Mouse (Mus musculus) hindbrain, embryonic 14.5 days (tissue): ENCODE measurements around the gene Gm27021. TPM values are rescaled to one million over a fixed set of nuclear protein-coding genes. Genes with fewer than 3 reads are reported as not detected.
A peak's percentile ranks its signal among the peaks of the same experiment; 100 is the strongest.

Experiments used
- ATAC-seq: fragments of 200-750 bp; cut with Nextera tagmentation; 2 replicates; pipeline ENCODE4 v1.8.0; 2017; ENCODE audit warnings: moderate number of reproducible peaks, mild to moderate bottlenecking, moderate TSS enrichment, moderate library complexity; ENCODE audit not compliant: low FRiP score
- DNase-seq: peaks from one replicate; pipeline ENCODE4 v3.0.0-alpha.2; 2015; ENCODE audit warnings: low spot score
- H3K27ac ChIP-seq: fragments of 300-500 bp; sonication (generic); 2 replicates; pipeline ENCODE4 v1.5.1; 2014; ENCODE audit warnings: mild to moderate bottlenecking, moderate library complexity
- H3K27me3 ChIP-seq: fragments of 300-500 bp; sonication (generic); 2 replicates; pipeline ENCODE4 v1.6.1; 2014; ENCODE audit warnings: mild to moderate bottlenecking, low read length, mixed read lengths; ENCODE audit not compliant: control insufficient read depth, insufficient read depth
- H3K36me3 ChIP-seq: fragments of 300-500 bp; sonication (generic); replicated peaks from 2 replicates; pipeline ENCODE4 v1.6.1; 2014; ENCODE audit not compliant: control insufficient read depth, insufficient read depth
- H3K4me1 ChIP-seq: fragments of 300-500 bp; sonication (generic); replicated peaks from 2 replicates; pipeline ENCODE4 v1.6.1; 2014; ENCODE audit warnings: antibody characterized with exemption, low read length, mixed read lengths; ENCODE audit not compliant: control insufficient read depth, insufficient read depth
- H3K4me2 ChIP-seq: fragments of 300-500 bp; sonication (generic); replicated peaks from 2 replicates; pipeline ENCODE4 v1.6.1; 2014; ENCODE audit warnings: mild to moderate bottlenecking, moderate library complexity
- H3K4me3 ChIP-seq: fragments of 300-500 bp; sonication (generic); replicated peaks from 2 replicates; pipeline ENCODE4 v1.5.1; 2014; ENCODE audit warnings: mild to moderate bottlenecking, low read length
- H3K9ac ChIP-seq: fragments of 300-500 bp; sonication (generic); 2 replicates; pipeline ENCODE4 v1.6.1; 2014
- H3K9me3 ChIP-seq: fragments of 300-500 bp; sonication (generic); 2 replicates; pipeline ENCODE4 v1.6.1; 2016; ENCODE audit warnings: low read length; ENCODE audit not compliant: control insufficient read depth
- WGBS: fragments of 180-500 bp; shearing (Covaris S2); extraction: QIAGEN DNeasy Blood & Tissue Kit; methylation state at CpG from one replicate; pipeline ENCODE4 v1.1.7; 2014; 5-methylcytosine and 5-hydroxymethylcytosine counted together
- polyA plus RNA-seq: library from polyadenylated mRNA; unstranded; fragments of >200 nt; fragmentation: Nextera tagmentation; extraction: Ambion mirVana; gene quantifications from 2 replicates; pipeline ENCODE4 v1.2.1, GENCODE M21; 2014

Gene Gm27021
- polyA plus RNA-seq, 1 experiment from 2014 or later = 10.0 TPM

GRCm38 (mm10) chr8:120595963-120596362 is 71.9 kb downstream of the Gm27021 start:
- Histone ChIP-seq H3K27ac (no peak overlapping the region), H3K27me3 (no peaks in the 10 kb centered on the region), H3K4me3 (no peak overlapping the region), H3K9me3 (no peaks in the 10 kb centered on the region), H3K9ac (no peak overlapping the region), H3K4me2 (no peak overlapping the region), H3K4me1 (no peaks in the 10 kb centered on the region), H3K36me3 (no peaks in the 10 kb centered on the region)
- peak; percentile 76 for DNase-seq
- WGBS = 7% methylated on average over 5 of the region's 5 CpGs
- ATAC-seq = no peak

DNA sequence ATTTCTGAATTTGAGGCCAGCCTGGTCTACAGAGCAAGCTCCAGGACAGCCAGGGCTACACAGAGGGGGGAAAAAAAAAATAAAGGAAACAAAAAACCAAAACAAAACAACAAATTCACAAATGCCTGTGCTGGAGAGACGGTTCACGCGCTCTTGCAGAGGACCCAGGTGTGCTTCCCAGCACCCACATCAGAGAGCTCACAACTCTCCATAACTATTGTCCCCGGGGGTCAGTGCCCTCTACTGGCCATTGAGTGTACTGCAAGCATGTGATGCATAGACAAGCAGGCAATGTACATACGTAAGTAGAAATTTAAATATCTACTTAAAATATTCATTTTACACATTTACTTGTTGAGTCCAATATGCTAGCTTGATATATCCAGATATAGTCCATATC is 73.3 kb downstream of the Gm27021 start:
- no peaks in the 10 kb centered on the region for H3K27me3 ChIP-seq

GRCm38 (mm10) chr8:120591587-120592292 is 76.1 kb downstream of the Gm27021 start:
- Histone ChIP-seq H3K27ac (no peak overlapping the region), H3K9me3 (no peaks in the 10 kb centered on the region), H3K4me2 (no peak overlapping the region), H3K9ac (no peak overlapping the region), H3K27me3 (no peaks in the 10 kb centered on the region), H3K4me3 (no peak overlapping the region), H3K4me1 (peaks cover 9% of the 10 kb centered on the region; the same call in 1 of the 2 replicates), H3K36me3 (no peaks in the 10 kb centered on the region)
- DNase-seq (no peak), ATAC-seq (no peak)
- 80% methylated on average over 10 of the region's 10 CpGs for WGBS

More for the DNA sequence above, 73.3 kb downstream of the Gm27021 start:
- ATAC-seq (no peak), DNase-seq (no peak)
- no peak overlapping the region for H3K27ac ChIP-seq
- WGBS = 94% methylated on average over 5 of the region's 5 CpGs
- H3K9ac ChIP-seq = no peak overlapping the region
- H3K36me3 ChIP-seq = no peaks in the 10 kb centered on the region
- H3K4me1 ChIP-seq = 0 out of 2 replicates have a peak, but pooled peaks cover 4% of the 10 kb centered on the region
- H3K4me2 ChIP-seq = no peak overlapping the region
- no peaks in the 10 kb centered on the region for H3K9me3 ChIP-seq
- no peak overlapping the region for H3K4me3 ChIP-seq

DNA sequence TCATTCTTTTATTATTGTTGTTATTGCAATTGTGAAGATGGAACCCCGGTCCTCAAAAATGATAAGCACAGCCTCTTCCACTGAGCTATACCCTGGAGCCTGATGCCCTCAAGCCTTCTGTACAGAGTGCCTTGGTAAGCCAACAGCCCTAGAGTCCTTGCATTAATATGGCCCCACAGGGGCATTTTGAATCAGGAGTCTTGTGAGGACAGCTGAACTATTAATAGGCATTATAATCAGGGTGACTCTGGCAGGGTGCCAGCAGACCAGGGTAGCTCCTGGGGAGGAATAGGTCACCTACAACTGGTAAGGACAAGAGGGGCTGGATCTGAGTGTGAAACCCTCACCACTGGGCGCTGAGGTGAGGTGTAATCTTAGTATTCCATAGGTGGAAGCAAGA is 78.0 kb downstream of the Gm27021 start:
- Histone ChIP-seq H3K27ac (0 out of 2 replicates have a peak overlapping the region, but pooled peaks have one; percentile 60), H3K36me3 (no peaks in the 10 kb centered on the region), H3K4me2 (peak overlapping the region; percentile 96), H3K27me3 (no peaks in the 10 kb centered on the region), H3K4me3 (peak overlapping the region; percentile 53), H3K9me3 (no peaks in the 10 kb centered on the region), H3K9ac (peak overlapping the region; percentile 41), H3K4me1 (peaks cover 9% of the 10 kb centered on the region; the same call in 1 of the 2 replicates)
- WGBS = 57% methylated on average over 2 of the region's 2 CpGs
- ATAC-seq (no peak), DNase-seq (no peak)

- Histone ChIP-seq H3K4me1 (peaks cover 9% of the 10 kb centered on the region; the same call in 1 of the 2 replicates), H3K4me2 (peak within 1 kb of the TSS; percentile 96), H3K9ac (peak within 1 kb of the TSS; percentile 67), H3K9me3 (no peaks in the 10 kb centered on the region), H3K4me3 (peak within 1 kb of the TSS; percentile 53), H3K36me3 (no peaks in the 10 kb centered on the region), H3K27me3 (no peaks in the 10 kb centered on the region), H3K27ac (peak within 1 kb of the TSS; percentile 60; the same call in 1 of the 2 replicates)
- WGBS = under 1% methylated on average over 67 of the region's 67 CpGs
- ATAC-seq (peak; percentile 99), DNase-seq (peak; percentile 99)
Observed at GRCm38 (mm10) chr8:120588908-120589771, 78.7 kb downstream of the Gm27021 start, which contains the start of gene Gins2. Gene Gins2 (minus strand): TSS chr8:120589304.

- DNase-seq = no peak
- H3K9ac ChIP-seq = no peak overlapping the region
- no peaks in the 10 kb centered on the region for H3K27me3 ChIP-seq
- H3K9me3 ChIP-seq = no peaks in the 10 kb centered on the region
- H3K4me3 ChIP-seq = no peak overlapping the region
- 94% methylated on average over 10 of the region's 10 CpGs for WGBS
- H3K36me3 ChIP-seq = peaks cover 11% of the 10 kb centered on the region
- no peak overlapping the region for H3K27ac ChIP-seq
- H3K4me2 ChIP-seq = no peak overlapping the region
- no peak for ATAC-seq
- H3K4me1 ChIP-seq = peaks cover 9% of the 10 kb centered on the region; the same call in 1 of the 2 replicates
Observed at GRCm38 (mm10) chr8:120585521-120585920, 82.4 kb downstream of the Gm27021 start.

- Histone ChIP-seq H3K36me3 (peaks cover 48% of the 10 kb centered on the region), H3K27ac (no peak overlapping the region)
Observed at GRCm38 (mm10) chr8:120581811-120582210, 86.1 kb downstream of the Gm27021 start.

DNA sequence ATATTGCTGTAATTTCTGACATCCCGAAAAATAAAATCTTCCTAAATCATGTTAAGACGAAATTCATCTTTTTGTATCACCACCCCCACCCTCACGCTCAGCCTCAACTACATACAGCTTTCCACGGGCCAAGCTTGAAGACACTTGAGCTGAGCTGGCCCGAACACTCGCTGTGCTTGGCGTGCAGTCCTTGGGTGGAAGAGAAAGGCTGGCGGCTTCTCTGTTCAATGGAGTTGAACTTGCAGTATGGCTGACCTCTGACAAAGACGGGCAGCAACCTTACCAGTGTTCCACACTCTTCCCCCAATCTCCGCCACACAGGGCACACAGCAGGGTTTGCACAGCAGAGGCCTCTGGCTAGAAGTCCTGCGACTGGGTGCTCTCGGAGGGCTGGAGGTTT is 86.5 kb downstream of the Gm27021 start:
- no peaks in the 10 kb centered on the region for H3K27me3 ChIP-seq
- H3K36me3 ChIP-seq = peaks cover 53% of the 10 kb centered on the region
- H3K4me2 ChIP-seq = no peak overlapping the region
- no peak overlapping the region for H3K4me3 ChIP-seq
- 92% methylated on average over 12 of the region's 12 CpGs for WGBS
- no peak overlapping the region for H3K27ac ChIP-seq
- DNase-seq (no peak), ATAC-seq (no peak)
- no peak overlapping the region for H3K9ac ChIP-seq
- no peaks in the 10 kb centered on the region for H3K9me3 ChIP-seq
- no peaks in the 10 kb centered on the region; the same call in 1 of the 2 replicates for H3K4me1 ChIP-seq

More at GRCm38 (mm10) chr8:120581811-120582210, 86.1 kb downstream of the Gm27021 start:
- DNase-seq (no peak), ATAC-seq (no peak)
- no peak overlapping the region for H3K9ac ChIP-seq
- no peaks in the 10 kb centered on the region for H3K9me3 ChIP-seq
- no peak overlapping the region for H3K4me3 ChIP-seq
- H3K4me2 ChIP-seq = no peak overlapping the region
- 92% methylated on average over 8 of the region's 8 CpGs for WGBS
- H3K27me3 ChIP-seq = no peaks in the 10 kb centered on the region
- H3K4me1 ChIP-seq = no peaks in the 10 kb centered on the region; the same call in 1 of the 2 replicates
